Mouse (Mus musculus) kidney, postnatal 0 days (tissue): Measurements from ENCODE around the gene Pcx. TPM values are rescaled to one million over a fixed set of nuclear protein-coding genes. Genes with fewer than 3 reads are reported as not detected.

Experiments used
- ATAC-seq: fragments of 200-750 bp; cut with Nextera tagmentation; replicated peaks from 2 replicates; pipeline ENCODE4 v1.8.0; 2017; ENCODE audit warnings: low read depth, moderate number of reproducible peaks, moderate TSS enrichment, moderate library complexity; ENCODE audit not compliant: low FRiP score
- DNase-seq: peaks from one replicate; pipeline ENCODE4 v3.0.0-alpha.2; 2016; ENCODE audit warnings: low spot score
- H3K27ac ChIP-seq: fragments of 300-500 bp; sonication (generic); 2 replicates; pipeline ENCODE4 v1.5.1; 2014; ENCODE audit warnings: mild to moderate bottlenecking
- H3K27me3 ChIP-seq: fragments of 300-500 bp; sonication (generic); 2 replicates; pipeline ENCODE4 v1.6.1; 2014; ENCODE audit warnings: low read length, mixed read lengths; ENCODE audit not compliant: insufficient read depth
- H3K36me3 ChIP-seq: fragments of 300-500 bp; sonication (generic); 2 replicates; pipeline ENCODE4 v1.6.1; 2014; ENCODE audit warnings: low read length, mixed read lengths; ENCODE audit not compliant: insufficient read depth
- H3K4me1 ChIP-seq: fragments of 300-500 bp; sonication (generic); replicated peaks from 2 replicates; pipeline ENCODE4 v1.6.1; 2014; ENCODE audit warnings: antibody characterized with exemption, low read length, mixed read lengths; ENCODE audit not compliant: insufficient read depth
- H3K4me2 ChIP-seq: fragments of 300-500 bp; sonication (generic); 2 replicates; pipeline ENCODE4 v1.6.1; 2014; ENCODE audit warnings: mild to moderate bottlenecking, low read length, moderate library complexity, mixed read lengths
- H3K4me3 ChIP-seq: fragments of 300-500 bp; sonication (generic); replicated peaks from 2 replicates; pipeline ENCODE4 v1.5.1; 2014; ENCODE audit warnings: low read depth, low read length
- H3K9ac ChIP-seq: fragments of 300-500 bp; sonication (generic); 2 replicates; pipeline ENCODE4 v1.6.1; 2014; ENCODE audit warnings: low read depth, low read length
- H3K9me3 ChIP-seq: fragments of 300-500 bp; sonication (generic); replicated peaks from 2 replicates; pipeline ENCODE4 v1.6.1; 2016; ENCODE audit warnings: low read length, inconsistent platforms, mixed read lengths
- CTCF ChIP-seq: IDR thresholded peaks from 2 replicates; pipeline ENCODE4 v1.5.1; 2016; ENCODE audit warnings: antibody characterized with exemption, low read depth, mild to moderate bottlenecking, moderate library complexity
- WGBS: fragments of 180-500 bp; shearing (Covaris S2); extraction: QIAGEN DNeasy Blood & Tissue Kit; methylation state at CpG from one replicate; pipeline ENCODE4 v1.1.7; 2014; 5-methylcytosine and 5-hydroxymethylcytosine counted together
- polyA plus RNA-seq: library from polyadenylated mRNA; unstranded; fragments of >200 nt; fragmentation: Nextera tagmentation; extraction: Ambion mirVana; gene quantifications from 2 replicates; pipeline ENCODE4 v1.2.1, GENCODE M21; 2015

Pcx gene
- polyA plus RNA-seq, 1 experiment from 2014 or later, result 57.6 TPM

DNA sequence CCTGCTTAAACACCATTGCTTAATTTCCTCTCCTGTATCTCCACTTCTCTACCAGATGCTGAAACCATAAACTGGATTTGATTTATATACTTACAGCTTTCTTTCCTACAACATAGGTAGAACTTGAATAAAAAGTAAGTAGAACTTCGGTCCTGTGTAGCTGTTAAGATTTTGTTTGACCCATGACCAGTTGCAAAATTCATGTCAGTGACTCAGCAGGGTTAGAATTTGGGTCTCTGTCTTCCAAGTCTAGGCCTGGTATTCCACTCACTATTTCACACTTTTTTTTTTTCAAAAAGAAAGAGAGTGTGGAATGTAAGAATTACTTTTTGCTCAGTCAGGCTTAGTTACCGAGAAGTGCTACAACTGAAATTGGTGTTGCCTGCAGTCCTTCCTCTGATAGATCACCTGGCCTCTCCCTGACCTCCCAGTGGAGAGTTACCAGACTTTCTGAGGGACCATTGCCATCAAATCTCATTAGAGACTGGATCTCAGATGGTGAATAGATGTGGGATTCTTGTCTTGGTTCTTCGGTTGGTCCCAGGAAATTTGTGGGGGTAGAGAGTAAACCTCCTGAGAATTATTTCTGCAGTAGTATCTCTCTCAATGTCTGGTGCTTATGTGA is 11.3 kb downstream of the Pcx start:
- no peaks in the 10 kb centered on the region for H3K9me3 ChIP-seq
- no peak overlapping the region for H3K27ac ChIP-seq
- no peak overlapping the region for H3K9ac ChIP-seq
- no peaks in the 10 kb centered on the region for H3K27me3 ChIP-seq
- H3K4me1 ChIP-seq, result no peaks in the 10 kb centered on the region
- 80% methylated on average over 3 of the region's 3 CpGs for WGBS
- H3K4me3 ChIP-seq, result no peak overlapping the region
- no peak for ATAC-seq
- no peak overlapping the region for H3K4me2 ChIP-seq
- DNase-seq, result no peak
- no peak for TF ChIP-seq CTCF
- no peaks in the 10 kb centered on the region for H3K36me3 ChIP-seq

DNA sequence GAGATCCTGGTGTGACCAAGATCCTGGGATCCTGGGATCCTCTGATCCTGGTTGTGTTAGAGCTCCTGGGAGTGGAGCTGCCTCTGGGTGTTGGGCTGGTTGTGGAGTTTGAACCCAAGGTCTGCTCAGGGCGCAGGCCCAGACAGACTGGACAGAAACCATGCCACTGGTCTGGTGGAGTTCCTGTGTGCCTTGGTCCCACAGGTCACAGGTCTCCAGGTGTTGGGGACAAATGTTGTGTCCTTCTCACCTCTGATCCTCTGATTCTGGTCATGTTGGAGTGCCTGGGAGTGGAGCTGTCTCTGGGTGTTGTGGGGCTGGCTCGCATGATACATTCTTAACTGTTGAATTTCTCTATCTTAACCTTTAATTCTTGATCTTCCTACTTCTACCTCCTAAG is 24.4 kb downstream of the Pcx start:
- H3K4me1 ChIP-seq, result no peaks in the 10 kb centered on the region
- no peaks in the 10 kb centered on the region for H3K27me3 ChIP-seq
- ATAC-seq (no peak), DNase-seq (no peak)
- no peak overlapping the region for H3K27ac ChIP-seq
- H3K36me3 ChIP-seq, result no peaks in the 10 kb centered on the region
- WGBS, result 98% methylated on average over 2 of the region's 2 CpGs
- no peak overlapping the region for H3K9ac ChIP-seq
- no peaks in the 10 kb centered on the region for H3K9me3 ChIP-seq
- no peak for TF ChIP-seq CTCF
- H3K4me2 ChIP-seq, result no peak overlapping the region
- H3K4me3 ChIP-seq, result no peak overlapping the region

DNA sequence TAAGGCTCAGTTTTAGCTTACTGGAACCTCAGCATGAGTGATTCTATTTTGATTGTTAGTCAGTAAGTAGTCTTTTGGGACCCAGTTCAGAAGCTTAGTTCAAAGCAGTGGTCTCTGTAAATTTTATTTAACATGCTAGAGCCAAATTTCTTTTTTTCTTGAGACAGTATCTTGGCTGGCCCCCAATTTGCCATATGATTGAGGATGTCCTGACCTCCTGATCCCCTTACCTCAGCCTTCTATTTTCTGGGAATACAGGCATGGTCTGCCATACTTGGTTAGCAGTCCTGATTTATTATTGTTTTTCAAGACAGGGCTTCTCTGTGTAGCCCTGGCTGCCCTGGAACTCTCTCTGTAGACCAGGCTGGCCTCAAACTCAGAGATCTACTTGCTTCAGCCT is 25.6 kb downstream of the Pcx start:
- Histone ChIP-seq H3K4me2 (no peak overlapping the region), H3K4me3 (no peak overlapping the region)

DNA sequence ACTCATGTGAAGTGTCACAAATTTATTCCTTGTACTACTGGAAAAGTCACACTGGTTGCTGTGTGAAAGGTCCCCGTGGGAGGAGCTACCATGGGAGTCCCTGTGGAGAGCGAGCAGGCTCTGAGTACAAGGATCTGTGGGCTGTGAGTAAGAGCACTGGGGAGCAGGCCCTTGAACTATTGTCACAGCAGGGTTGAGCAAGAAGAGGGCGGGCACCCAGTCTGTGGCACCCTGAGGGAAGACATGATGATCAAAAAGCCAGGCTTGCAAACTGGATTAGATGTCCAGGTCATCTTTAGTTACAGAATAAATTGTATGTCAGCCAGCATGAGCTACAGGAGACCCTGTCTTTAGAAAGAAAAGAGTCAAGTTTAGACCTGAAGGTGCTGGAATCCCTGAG is 26.3 kb downstream of the Pcx start:
- H3K36me3 ChIP-seq, result no peaks in the 10 kb centered on the region
- no peak overlapping the region for H3K9ac ChIP-seq
- H3K4me3 ChIP-seq, result no peak overlapping the region
- no peak for TF ChIP-seq CTCF
- H3K4me2 ChIP-seq, result no peak overlapping the region
- WGBS, result 60% methylated on average over 3 of the region's 3 CpGs
- no peaks in the 10 kb centered on the region for H3K9me3 ChIP-seq
- DNase-seq, result no peak
- no peaks in the 10 kb centered on the region for H3K27me3 ChIP-seq
- ATAC-seq, result no peak
- no peaks in the 10 kb centered on the region for H3K4me1 ChIP-seq
- H3K27ac ChIP-seq, result no peak overlapping the region

More for the DNA sequence above, 25.6 kb downstream of the Pcx start:
- H3K36me3 ChIP-seq, result no peaks in the 10 kb centered on the region
- H3K27ac ChIP-seq, result no peak overlapping the region
- H3K9ac ChIP-seq, result no peak overlapping the region
- TF ChIP-seq CTCF, result no peak
- ATAC-seq (no peak), DNase-seq (no peak)
- no peaks in the 10 kb centered on the region for H3K4me1 ChIP-seq
- no peaks in the 10 kb centered on the region for H3K27me3 ChIP-seq
- no peaks in the 10 kb centered on the region for H3K9me3 ChIP-seq

DNA sequence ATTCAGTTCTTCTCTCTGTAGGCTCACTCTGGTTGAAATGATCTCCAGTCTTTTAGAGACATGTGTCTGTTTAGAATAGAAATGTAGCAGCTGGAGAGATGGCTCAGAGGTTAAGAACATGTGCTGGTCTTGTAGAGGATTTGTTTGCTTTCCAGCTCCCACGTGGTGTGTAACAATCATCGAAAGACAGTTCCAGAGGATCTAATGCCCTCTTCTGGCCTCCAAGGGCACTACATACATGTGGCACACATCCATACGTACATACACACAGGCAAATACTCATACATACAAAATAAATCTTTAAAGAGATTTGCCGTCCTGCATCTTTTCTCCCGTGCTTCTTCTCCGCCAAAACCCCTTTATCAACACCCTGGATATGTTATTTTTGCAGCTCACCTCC is 30.0 kb downstream of the Pcx start:
- ATAC-seq (no peak), DNase-seq (no peak)
- no peaks in the 10 kb centered on the region for H3K27me3 ChIP-seq
- H3K27ac ChIP-seq, result no peak overlapping the region
- no peak overlapping the region for H3K9ac ChIP-seq
- no peaks in the 10 kb centered on the region for H3K4me1 ChIP-seq
- no peaks in the 10 kb centered on the region for H3K36me3 ChIP-seq
- H3K4me3 ChIP-seq, result no peak overlapping the region
- no peak overlapping the region for H3K4me2 ChIP-seq
- WGBS, result 88% methylated on average over 6 of the region's 6 CpGs
- peak; percentile 44 for TF ChIP-seq CTCF
- H3K9me3 ChIP-seq, result no peaks in the 10 kb centered on the region

DNA sequence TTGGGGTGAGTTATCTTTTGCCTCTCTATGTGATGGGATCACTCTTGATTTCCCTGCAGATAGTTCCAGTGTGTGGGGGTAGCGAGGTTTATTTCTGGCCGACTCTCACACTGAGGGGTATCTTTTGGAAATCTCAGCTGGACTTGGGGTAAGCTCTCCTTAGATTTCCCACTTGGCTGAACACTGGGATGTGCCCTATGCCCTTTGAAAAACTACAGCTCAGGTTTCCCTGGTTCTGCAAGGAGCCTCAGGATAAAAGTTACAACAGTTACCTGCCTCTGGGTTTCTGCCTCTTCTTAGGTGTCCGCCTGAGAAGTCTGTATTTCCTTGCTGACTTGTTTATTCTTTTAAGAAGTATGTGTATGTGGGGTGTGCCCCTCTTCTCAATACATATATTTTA is 30.7 kb downstream of the Pcx start:
- Histone ChIP-seq H3K4me3 (no peak overlapping the region), H3K4me1 (no peaks in the 10 kb centered on the region), H3K27ac (peak overlapping the region; percentile 54; the same call in 1 of the 2 replicates), H3K4me2 (no peak overlapping the region), H3K27me3 (no peaks in the 10 kb centered on the region), H3K9me3 (no peaks in the 10 kb centered on the region), H3K9ac (no peak overlapping the region), H3K36me3 (no peaks in the 10 kb centered on the region)
- ATAC-seq, result no peak
- DNase-seq, result peak; percentile 27
- WGBS, result 40% methylated on average over 3 of the region's 3 CpGs
- no peak for TF ChIP-seq CTCF

DNA sequence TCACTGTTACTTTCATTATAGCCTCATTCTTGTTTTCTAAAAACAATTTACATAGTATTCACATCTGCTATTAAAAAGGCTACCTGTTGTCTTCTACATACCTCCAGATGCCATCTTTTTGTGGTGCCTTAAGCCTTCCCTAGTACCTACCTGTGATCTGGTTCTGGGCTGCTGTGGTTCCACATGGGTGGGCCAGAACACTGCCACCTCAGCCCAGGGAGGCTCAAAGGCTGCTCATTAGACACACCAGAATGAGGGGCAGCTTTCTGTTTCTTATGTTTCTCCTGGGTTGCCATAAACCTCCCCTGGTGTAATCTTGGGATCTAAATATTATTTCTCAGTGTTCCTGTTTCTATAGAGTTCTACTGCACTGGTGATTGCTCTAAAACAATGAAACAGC is 31.8 kb downstream of the Pcx start:
- H3K9ac ChIP-seq, result peak overlapping the region; percentile 19; the same call in 1 of the 2 replicates
- peak; percentile 73; the same call in 1 of the 2 replicates for ATAC-seq
- TF ChIP-seq CTCF, result no peak; the same call in 1 of the 2 replicates
- no peak overlapping the region for H3K4me2 ChIP-seq
- H3K27me3 ChIP-seq, result no peaks in the 10 kb centered on the region
- peak; percentile 16 for DNase-seq
- no peak overlapping the region for H3K4me3 ChIP-seq
- no peaks in the 10 kb centered on the region for H3K36me3 ChIP-seq
- H3K9me3 ChIP-seq, result no peaks in the 10 kb centered on the region
- H3K27ac ChIP-seq, result 0 out of 2 replicates have a peak overlapping the region, but pooled peaks have one; percentile 47
- H3K4me1 ChIP-seq, result no peaks in the 10 kb centered on the region
